Mouse (Mus musculus) E14TG2a.4 (cell line): ENCODE data around the gene Cacng4.

Experiments used
- CTCF ChIP-seq: conservative IDR thresholded peaks from 2 replicates; pipeline ENCODE4 v1.5.1; 2014; ENCODE audit warnings: low read length
- NANOG ChIP-seq: IDR thresholded peaks from 2 replicates; pipeline ENCODE4 v1.6.1; 2014; ENCODE audit warnings: borderline replicate concordance, low read length, mixed read lengths

DNA sequence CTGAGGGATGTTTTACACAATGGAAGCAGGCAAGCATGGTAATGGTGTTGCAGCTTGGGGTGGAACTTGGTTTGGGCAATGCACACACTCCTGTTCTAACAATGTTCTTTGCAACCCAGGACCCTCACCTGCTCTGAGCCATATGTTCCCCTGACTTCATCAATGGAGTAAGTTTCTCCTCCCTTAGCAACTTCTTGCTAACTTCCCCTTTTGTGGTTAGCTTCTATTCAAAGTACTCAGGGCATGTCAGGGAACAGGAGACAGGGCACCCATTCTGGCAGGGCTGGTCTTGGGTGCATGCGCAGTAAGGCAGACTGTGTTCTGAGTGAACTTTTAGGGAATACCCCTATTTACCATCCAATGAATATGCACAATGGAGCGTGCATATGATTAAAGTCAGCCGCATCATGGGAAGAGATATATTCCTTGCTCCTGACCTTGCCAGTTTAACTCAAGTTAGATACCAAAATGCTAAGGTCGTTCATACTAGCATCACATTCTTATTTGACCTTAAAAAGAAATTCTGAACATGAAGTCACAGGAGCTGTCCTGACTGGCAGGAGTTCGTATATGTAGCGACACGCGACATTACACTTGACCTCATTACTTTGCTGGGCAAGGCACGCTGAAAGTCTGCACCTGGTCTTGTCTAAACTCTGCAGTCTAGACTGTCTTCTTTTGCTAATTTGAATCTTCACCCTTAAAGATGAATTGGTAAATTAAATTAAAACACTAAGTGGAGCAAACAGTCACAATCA, 73.9 kb downstream of the Cacng4 start:
- TF ChIP-seq CTCF (no peak), NANOG (no peak)
